Mouse (Mus musculus) cerebellum, adult 2 months (tissue): ENCODE results near the gene Pex6. TPM values are rescaled to one million over a fixed set of nuclear protein-coding genes. Genes with fewer than 3 reads are reported as not detected.

ENCODE experiments used
- DNase-seq, 2 experiments: peaks; one replicate each; pipeline ENCODE4 v3.0.0; 2021
- H3K27ac ChIP-seq: fragments of 200-500 bp; 2 replicates; pipeline ENCODE4 v1.5.1; 2012; ENCODE audit warnings: low read length, control low read depth, inconsistent platforms; ENCODE audit not compliant: insufficient read depth
- H3K27me3 ChIP-seq: fragments of 200-500 bp; 2 replicates; pipeline ENCODE4 v1.6.1; 2012; ENCODE audit warnings: inconsistent platforms, mild to moderate bottlenecking, low read length, moderate library complexity; ENCODE audit not compliant: control insufficient read depth, insufficient read depth
- H3K4me1 ChIP-seq: fragments of 200-500 bp; 2 replicates; pipeline ENCODE4 v1.6.1; 2011; ENCODE audit warnings: low read length; ENCODE audit not compliant: control insufficient read depth, insufficient read depth
- H3K4me3 ChIP-seq: fragments of 200-500 bp; replicated peaks from 2 replicates; pipeline ENCODE3; 2011; ENCODE audit warnings: mild to moderate bottlenecking, low read depth, low read length, control low read depth; ENCODE audit not compliant: insufficient read depth
- CTCF ChIP-seq: fragments of 200-500 bp; IDR thresholded peaks from 2 replicates; pipeline ENCODE4 v1.5.1; 2011; ENCODE audit warnings: low read depth, mild to moderate bottlenecking, control low read depth, low read length, moderate library complexity, borderline replicate concordance; ENCODE audit not compliant: insufficient read depth
- POLR2A ChIP-seq: fragments of 200-500 bp; IDR thresholded peaks from 2 replicates; pipeline ENCODE4 v1.6.1; 2011; ENCODE audit warnings: low read length, control low read depth, borderline replicate concordance; ENCODE audit not compliant: insufficient read depth
- WGBS: fragments of 180-500 bp; shearing (Covaris S2); methylation state at CpG from one replicate; pipeline ENCODE4 v1.1.7; 2018; 5-methylcytosine and 5-hydroxymethylcytosine counted together
- polyA plus RNA-seq: library from polyadenylated mRNA; depleted of rRNA; stranded (reverse); fragments of >200 nt; gene quantifications from 2 replicates; pipeline ENCODE4 v1.2.3, GENCODE M21; 2012

Pex6 gene
- polyA plus RNA-seq, 1 experiment: 46.5 TPM

DNA sequence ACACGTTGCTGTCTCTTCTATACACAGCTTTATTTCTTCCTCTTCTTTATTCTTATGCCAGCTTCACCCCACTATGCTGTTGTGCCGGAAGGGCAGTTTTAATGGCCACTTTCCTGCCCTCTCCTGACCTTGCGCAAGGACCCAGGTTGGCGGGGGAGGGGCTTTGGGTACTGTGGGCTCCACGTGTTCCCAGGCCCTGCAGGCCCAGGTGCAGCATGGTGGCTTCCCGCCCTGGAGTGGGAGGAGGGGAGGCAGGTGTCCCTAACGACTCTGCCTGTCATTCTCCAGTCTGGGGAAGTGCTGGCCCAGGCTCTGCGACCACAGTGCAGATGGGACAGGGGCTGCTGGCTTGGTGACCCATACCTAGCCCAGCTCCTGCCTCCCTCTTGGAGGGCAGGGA, 56.6 kb downstream of the Pex6 start:
- H3K4me3 ChIP-seq: no peak overlapping the region
- 0 out of 2 replicates have a peak, but pooled peaks cover 3% of the 10 kb centered on the region for H3K4me1 ChIP-seq
- 59% methylated on average over 8 of the region's 8 CpGs for WGBS
- H3K27me3 ChIP-seq: no peaks in the 10 kb centered on the region
- no peak for TF ChIP-seq CTCF
- no peak for TF ChIP-seq POLR2A
- H3K27ac ChIP-seq: no peak overlapping the region
- DNase-seq: no peak

DNA sequence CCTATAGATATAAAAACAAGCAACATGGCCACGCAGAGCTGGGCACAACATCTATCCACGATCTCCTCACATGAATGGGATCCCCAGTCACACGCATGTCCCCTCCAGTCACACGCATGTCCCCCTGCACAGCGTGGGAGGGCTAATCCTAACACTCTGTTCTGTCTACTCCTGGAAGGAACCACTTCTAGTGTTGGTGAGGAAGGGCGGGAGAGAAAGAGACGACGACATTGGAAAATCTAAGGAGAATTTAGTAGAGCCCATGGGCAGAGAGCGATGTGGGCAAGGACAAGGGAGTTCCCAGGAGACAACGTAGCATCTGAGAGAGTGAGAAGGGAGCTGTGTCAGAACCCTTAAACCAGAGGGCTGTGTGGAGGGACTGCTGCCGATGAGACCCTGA, 59.3 kb downstream of the Pex6 start:
- H3K4me3 ChIP-seq: no peak overlapping the region
- TF ChIP-seq POLR2A (no peak), CTCF (no peak)
- no peak for DNase-seq
- no peaks in the 10 kb centered on the region for H3K27me3 ChIP-seq
- 91% methylated on average over 11 of the region's 11 CpGs for WGBS
- H3K4me1 ChIP-seq: 0 out of 2 replicates have a peak, but pooled peaks cover 3% of the 10 kb centered on the region
- H3K27ac ChIP-seq: no peak overlapping the region

DNA sequence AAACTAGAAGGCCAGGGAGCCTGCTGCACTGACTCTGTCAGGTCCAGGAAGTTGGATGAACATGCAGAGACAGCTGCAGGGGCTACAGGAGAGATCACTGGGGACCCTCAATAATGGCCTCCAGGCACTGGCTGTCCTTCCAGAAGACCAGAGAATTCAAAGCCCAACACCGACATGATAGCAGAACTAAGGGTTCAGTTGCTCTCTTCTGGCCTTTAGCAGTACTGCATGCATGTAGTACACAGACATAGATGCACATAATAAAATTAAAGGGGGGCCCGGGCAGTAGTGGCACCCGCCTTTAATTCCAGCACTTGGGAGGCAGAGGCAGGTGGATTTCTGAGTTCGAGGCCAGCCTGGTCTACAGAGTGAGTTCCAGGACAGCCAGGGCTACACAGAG, 59.8 kb downstream of the Pex6 start:
- DNase-seq: no peak
- no peaks in the 10 kb centered on the region for H3K27me3 ChIP-seq
- H3K27ac ChIP-seq: no peak overlapping the region
- no peak for TF ChIP-seq POLR2A
- no peak for TF ChIP-seq CTCF
- H3K4me3 ChIP-seq: no peak overlapping the region
- H3K4me1 ChIP-seq: 0 out of 2 replicates have a peak, but pooled peaks cover 3% of the 10 kb centered on the region
- whole genome bisulfite sequencing: 86% methylated on average over 4 of the region's 4 CpGs

DNA sequence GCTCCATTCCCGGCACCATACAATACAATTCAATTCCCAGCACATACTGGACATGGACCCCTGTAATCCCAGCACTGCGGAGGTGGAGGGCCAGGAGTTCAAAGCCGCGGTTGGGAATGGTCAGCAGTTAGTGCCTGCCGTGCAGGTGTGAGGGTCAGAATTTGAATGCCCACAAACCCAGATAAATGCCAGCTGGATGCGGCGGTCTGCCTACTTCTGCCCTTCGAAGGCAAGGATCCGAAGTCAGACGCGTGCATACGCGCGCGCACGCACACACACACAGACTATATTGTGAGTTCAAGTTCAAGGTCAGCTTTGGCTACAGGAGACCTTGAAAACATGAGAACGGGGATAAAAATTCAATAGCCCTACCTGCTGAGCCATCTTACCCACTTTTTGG, 60.4 kb downstream of the Pex6 start:
- peak overlapping the region; percentile 73 for H3K4me3 ChIP-seq
- peak in 1 of 2 experiments; percentile 21 for DNase-seq
- H3K27ac ChIP-seq: peak overlapping the region; percentile 16; the same call in 1 of the 2 replicates
- WGBS: 56% methylated on average over 17 of the region's 17 CpGs
- no peak for TF ChIP-seq CTCF
- no peak for TF ChIP-seq POLR2A
- H3K4me1 ChIP-seq: 0 out of 2 replicates have a peak, but pooled peaks cover 3% of the 10 kb centered on the region
- H3K27me3 ChIP-seq: no peaks in the 10 kb centered on the region

DNA sequence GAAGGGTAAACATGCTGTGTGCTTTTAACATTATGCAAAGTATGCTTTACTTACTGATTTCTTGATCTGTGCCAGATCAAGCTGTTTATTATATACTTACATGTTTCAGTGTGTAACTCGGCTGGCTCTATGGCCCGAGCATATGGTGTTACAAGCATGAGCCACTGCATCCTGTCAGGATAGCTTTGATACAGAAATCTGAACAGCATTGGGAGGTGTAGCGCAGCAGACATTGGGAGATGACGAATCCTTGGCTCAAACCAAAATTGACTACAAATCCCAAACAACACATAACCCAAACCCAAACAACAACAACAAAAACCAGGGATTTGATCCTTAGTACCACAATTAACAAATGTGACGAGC, 60.8 kb downstream of the Pex6 start:
- TF ChIP-seq POLR2A: no peak
- TF ChIP-seq CTCF: no peak
- Histone ChIP-seq H3K4me3 (peak overlapping the region; percentile 73), H3K27ac (peak overlapping the region; percentile 16), H3K4me1 (0 out of 2 replicates have a peak, but pooled peaks cover 3% of the 10 kb centered on the region), H3K27me3 (no peaks in the 10 kb centered on the region)
- 2% methylated on average over 5 of the region's 5 CpGs for WGBS
- DNase-seq: no peak

DNA sequence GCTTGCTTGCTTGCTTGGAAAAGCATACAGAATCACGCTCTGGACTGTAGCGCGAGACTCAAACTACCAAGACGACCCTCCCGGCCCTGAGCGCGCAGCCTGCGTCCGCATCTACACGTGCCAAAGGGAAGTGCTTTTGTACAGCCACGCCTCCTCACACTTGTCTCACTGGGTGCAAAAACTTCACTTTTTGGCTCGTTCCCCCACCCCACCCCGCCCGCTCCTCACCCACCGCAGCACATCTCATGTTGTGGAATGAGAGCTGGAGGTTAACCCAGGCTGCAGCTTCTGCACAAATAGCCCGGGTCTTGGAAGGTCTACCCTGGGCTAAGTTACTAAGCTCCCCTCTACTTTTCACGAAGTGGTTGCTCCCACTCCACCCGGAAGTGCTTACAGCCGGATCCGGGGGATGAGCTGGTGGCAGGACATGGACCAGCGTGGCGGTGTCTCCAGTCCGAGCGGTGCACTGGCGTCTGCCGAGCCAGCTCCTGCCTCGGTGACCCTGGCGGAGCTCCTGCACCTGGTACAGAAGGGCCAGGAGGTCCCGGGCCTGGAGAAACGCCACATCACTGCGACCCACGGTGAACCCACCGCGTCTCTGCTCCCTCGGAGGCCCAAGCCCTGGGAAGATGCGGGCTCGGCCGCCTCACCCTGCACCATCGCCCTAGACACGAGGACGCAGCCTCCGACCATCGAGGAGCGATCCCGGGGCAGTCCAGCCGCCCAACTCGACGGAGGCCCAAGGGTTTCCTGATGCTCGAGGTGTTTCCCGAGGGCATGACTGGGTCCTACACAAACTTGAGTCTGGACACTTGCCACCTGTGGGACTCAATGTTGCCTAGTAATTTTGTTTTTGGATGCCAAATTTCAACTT, 61.4 kb downstream of the Pex6 start, which contains the start of gene 2310039H08Rik:
2310039H08Rik (plus strand) TSS at position 232 of the 874 bp plus-strand sequence.
- Histone ChIP-seq H3K27me3 (no peaks in the 10 kb centered on the region), H3K4me3 (peak within 1 kb of the TSS; percentile 73), H3K4me1 (0 out of 2 replicates have a peak, but pooled peaks cover 3% of the 10 kb centered on the region), H3K27ac (peak within 1 kb of the TSS; percentile 18)
- peak; percentile 86 to 88 for DNase-seq
- TF ChIP-seq CTCF: no peak
- peak; percentile 76 for TF ChIP-seq POLR2A
- WGBS: under 1% methylated on average over 50 of the region's 50 CpGs

DNA sequence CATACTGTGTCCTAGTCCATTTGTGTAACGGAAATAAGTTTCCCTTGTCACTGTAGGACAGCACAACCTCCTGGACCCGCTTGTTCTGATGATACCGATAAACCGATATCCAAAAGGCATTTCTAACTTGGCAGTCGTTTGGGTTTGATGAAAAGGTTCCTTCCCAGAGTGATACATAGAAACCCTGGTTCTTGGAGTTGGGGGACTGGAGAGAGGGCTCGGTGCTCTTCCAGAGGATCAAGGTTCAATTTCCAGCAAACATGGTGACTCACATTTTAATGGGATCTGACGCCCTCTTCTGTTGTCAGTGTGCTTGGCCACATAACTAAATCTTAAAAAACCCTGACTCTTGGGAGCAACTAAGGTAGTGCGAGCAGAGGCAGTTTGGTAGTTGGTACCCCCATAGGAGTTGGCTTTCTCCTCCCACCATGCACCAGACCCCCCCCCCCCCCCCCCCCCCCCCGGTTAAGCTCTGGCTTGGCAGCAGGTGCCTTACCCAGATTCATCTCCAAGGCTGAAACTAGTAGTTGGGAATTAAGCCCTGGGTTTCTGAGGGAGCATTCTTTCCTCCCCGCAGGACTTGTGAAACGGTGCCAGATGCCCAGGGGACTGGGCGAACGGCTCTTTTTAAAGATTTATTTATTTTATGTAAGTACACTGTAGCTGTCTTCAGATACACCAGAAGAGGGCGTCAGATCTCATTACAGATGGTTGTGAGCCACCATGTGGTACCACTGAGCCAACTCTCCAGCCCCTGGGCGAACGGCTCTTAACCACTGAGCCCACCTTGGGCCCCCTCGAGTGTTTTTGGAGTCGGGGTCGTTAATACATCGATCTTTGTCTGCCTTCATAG, 62.2 kb downstream of the Pex6 start:
- Histone ChIP-seq H3K27me3 (no peaks in the 10 kb centered on the region), H3K27ac (no peak overlapping the region), H3K4me3 (peak overlapping the region; percentile 73), H3K4me1 (0 out of 2 replicates have a peak, but pooled peaks cover 3% of the 10 kb centered on the region)
- DNase-seq: peak in 1 of 2 experiments; percentile 34
- 4% methylated on average over 19 of the region's 20 CpGs for WGBS
- TF ChIP-seq CTCF: peak; percentile 25; the same call in 1 of the 2 replicates
- no peak for TF ChIP-seq POLR2A

DNA sequence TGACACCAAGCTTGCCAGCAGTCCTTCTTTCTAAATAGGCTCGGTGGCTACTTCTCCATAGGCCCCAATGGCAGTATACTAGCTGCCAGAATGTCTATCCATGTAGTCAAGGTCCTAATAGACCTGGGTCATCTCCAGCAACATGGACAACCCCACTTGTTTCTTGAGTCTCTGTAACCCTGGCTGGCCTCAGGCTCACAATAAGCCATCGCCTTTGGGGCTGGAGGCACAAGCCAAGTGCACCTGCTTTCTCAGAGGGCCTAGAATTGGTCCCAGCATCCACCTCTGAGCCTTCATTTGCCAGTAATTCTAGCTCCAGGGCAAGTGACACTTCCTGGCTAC, 62.8 kb downstream of the Pex6 start:
- no peak for DNase-seq
- Histone ChIP-seq H3K27me3 (no peaks in the 10 kb centered on the region), H3K27ac (no peak overlapping the region), H3K4me1 (0 out of 2 replicates have a peak, but pooled peaks cover 3% of the 10 kb centered on the region), H3K4me3 (no peak overlapping the region)
- TF ChIP-seq CTCF (no peak), POLR2A (no peak)
- WGBS: 22% methylated on average over 2 of the region's 2 CpGs
